Mouse (Mus musculus): Measurements from ENCODE around the gene Ramac. TPM values are rescaled to one million over a fixed set of nuclear protein-coding genes. Genes with fewer than 3 reads are reported as not detected.

Ramac gene
- polyA plus RNA-seq, 1 experiment, result 77.7 TPM

GRCm38 (mm10) chr7:81727716-81728115, 35.0 kb upstream of the Ramac start:
- TF ChIP-seq POLR2A (IDR thresholded peaks at IDR 0.05; ENCODE audit: borderline replicate concordance, insufficient read depth, low read length) (no peak), CTCF (IDR thresholded peaks at IDR 0.05; ENCODE audit: borderline replicate concordance, insufficient read depth, low read depth, low read length) (no peak)
- no peak overlapping the region for H3K4me3 ChIP-seq (replicated peaks; ENCODE audit: insufficient read depth, low read depth, low read length)
- DNase-seq, result no peak
- no peak overlapping the region for H3K27ac ChIP-seq (ENCODE audit: insufficient read depth, low read length)
- WGBS, result 87% methylated on average over 9 of the region's 9 CpGs
- H3K27me3 ChIP-seq (ENCODE audit: control insufficient read depth, insufficient read depth, low read length), result no peaks in the 10 kb centered on the region
- H3K4me1 ChIP-seq (ENCODE audit: control insufficient read depth, insufficient read depth, low read length), result no peaks in the 10 kb centered on the region

GRCm38 (mm10) chr7:81729787-81730186, 32.9 kb upstream of the Ramac start:
- no peak for TF ChIP-seq POLR2A (IDR thresholded peaks at IDR 0.05; ENCODE audit: borderline replicate concordance, insufficient read depth, low read length)
- no peak for TF ChIP-seq CTCF (IDR thresholded peaks at IDR 0.05; ENCODE audit: borderline replicate concordance, insufficient read depth, low read depth, low read length)
- H3K27me3 ChIP-seq (ENCODE audit: control insufficient read depth, insufficient read depth, low read length), result no peaks in the 10 kb centered on the region
- no peak for DNase-seq
- no peak overlapping the region for H3K4me3 ChIP-seq (replicated peaks; ENCODE audit: insufficient read depth, low read depth, low read length)
- 94% methylated on average over 9 of the region's 9 CpGs for WGBS
- no peaks in the 10 kb centered on the region for H3K4me1 ChIP-seq (ENCODE audit: control insufficient read depth, insufficient read depth, low read length)
- no peak overlapping the region for H3K27ac ChIP-seq (ENCODE audit: insufficient read depth, low read length)

GRCm38 (mm10) chr7:81731181-81731651, 31.5 kb upstream of the Ramac start:
- Histone ChIP-seq H3K27me3 (ENCODE audit: control insufficient read depth, insufficient read depth, low read length) (no peaks in the 10 kb centered on the region), H3K4me3 (replicated peaks; ENCODE audit: insufficient read depth, low read depth, low read length) (no peak overlapping the region), H3K27ac (ENCODE audit: insufficient read depth, low read length) (no peak overlapping the region), H3K4me1 (ENCODE audit: control insufficient read depth, insufficient read depth, low read length) (no peaks in the 10 kb centered on the region)
- TF ChIP-seq CTCF (IDR thresholded peaks at IDR 0.05; ENCODE audit: borderline replicate concordance, insufficient read depth, low read depth, low read length) (no peak), POLR2A (IDR thresholded peaks at IDR 0.05; ENCODE audit: borderline replicate concordance, insufficient read depth, low read length) (no peak)
- 71% methylated on average over 6 of the region's 6 CpGs for WGBS
- no peak for DNase-seq

DNA sequence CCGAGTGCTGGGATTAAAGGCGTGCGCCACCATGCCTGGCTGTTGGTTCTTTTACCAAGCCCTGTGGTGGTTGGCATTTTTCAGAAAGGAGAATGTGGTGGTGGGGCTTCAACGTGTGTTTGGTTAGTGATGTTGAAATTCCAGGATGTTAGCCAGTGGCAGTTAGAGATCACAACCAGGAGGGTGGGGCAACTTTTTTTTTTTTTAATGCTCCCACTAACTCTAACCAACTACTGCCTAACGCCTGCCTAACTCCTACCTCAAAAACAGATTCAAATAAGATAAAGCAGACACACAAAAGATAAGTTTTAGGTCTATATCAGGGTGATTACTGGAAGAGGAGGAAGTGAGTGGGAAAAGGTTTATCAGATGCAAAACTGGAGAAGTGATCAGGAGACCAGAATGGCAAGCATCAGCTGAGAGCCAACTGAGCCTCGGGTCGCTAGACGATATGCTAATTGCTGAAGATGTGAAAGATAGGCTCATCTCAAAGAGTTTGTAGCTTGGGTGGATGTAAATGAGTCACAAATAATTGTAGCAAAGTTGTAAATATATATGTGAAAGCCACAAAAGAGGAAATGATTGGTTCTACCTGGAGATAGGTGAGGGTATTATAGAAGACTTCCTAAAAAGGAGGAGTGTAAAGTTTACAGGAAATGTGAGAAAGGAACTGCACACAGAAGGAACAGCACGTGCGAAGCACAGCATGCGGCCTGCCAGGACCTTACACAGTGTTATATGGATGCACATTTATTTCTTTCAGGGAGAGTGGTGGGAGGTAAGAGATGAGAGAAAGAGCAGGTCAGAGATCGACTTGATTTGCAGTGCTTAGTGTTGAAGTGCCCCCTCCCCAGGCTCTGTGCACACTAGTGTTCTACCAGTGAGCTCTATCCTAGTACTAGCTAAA, 30.3 kb upstream of the Ramac start:
- TF ChIP-seq CTCF (IDR thresholded peaks at IDR 0.05; ENCODE audit: borderline replicate concordance, insufficient read depth, low read depth, low read length) (no peak), POLR2A (IDR thresholded peaks at IDR 0.05; ENCODE audit: borderline replicate concordance, insufficient read depth, low read length) (no peak)
- Histone ChIP-seq H3K4me1 (ENCODE audit: control insufficient read depth, insufficient read depth, low read length) (no peaks in the 10 kb centered on the region), H3K27ac (ENCODE audit: insufficient read depth, low read length) (no peak overlapping the region), H3K4me3 (replicated peaks; ENCODE audit: insufficient read depth, low read depth, low read length) (no peak overlapping the region), H3K27me3 (ENCODE audit: control insufficient read depth, insufficient read depth, low read length) (no peaks in the 10 kb centered on the region)
- no peak for DNase-seq
- 86% methylated on average over 12 of the region's 12 CpGs for WGBS

DNA sequence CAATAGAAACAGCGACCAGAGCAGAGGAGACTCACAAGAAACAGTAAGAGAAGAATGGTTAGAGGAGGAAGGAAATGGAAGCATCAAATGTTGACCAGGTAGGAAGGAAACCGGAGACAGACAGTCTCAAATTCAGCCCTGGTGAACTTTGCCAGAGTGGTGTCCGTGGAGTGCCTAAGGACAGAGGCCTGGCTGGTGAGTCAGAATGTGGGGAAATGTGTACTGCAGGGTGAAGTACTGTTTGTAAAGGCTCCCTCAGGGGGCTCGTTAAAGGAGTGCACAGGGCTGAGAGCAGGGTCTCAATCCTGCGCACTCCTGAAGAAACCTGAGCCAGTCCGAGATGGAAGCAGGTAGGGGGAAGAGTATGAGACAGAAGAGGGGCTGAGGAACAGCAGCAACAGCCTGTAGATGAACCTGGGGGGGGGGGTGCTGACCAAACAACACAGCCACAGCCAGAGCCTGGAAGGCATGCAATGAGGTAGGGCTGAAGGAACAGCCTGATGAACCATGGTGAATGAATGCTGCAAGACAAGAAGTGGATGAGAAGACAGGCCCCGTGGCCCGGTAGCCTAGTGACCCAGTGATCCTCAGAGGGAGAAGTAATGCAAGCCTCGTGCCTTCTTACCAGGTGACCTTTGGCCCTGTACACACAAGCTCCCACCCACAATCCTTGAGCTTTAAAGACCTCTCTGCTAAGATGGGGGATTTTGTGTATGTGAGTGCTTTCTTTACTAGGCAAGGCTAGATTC, 27.3 kb upstream of the Ramac start:
- Histone ChIP-seq H3K4me1 (ENCODE audit: control insufficient read depth, insufficient read depth, low read length) (no peaks in the 10 kb centered on the region), H3K4me3 (replicated peaks; ENCODE audit: insufficient read depth, low read depth, low read length) (no peak overlapping the region), H3K27me3 (ENCODE audit: control insufficient read depth, insufficient read depth, low read length) (no peaks in the 10 kb centered on the region), H3K27ac (ENCODE audit: insufficient read depth, low read length) (no peak overlapping the region)
- TF ChIP-seq CTCF (IDR thresholded peaks at IDR 0.05; ENCODE audit: borderline replicate concordance, insufficient read depth, low read depth, low read length), result no peak
- TF ChIP-seq POLR2A (IDR thresholded peaks at IDR 0.05; ENCODE audit: borderline replicate concordance, insufficient read depth, low read length), result no peak
- WGBS, result 74% methylated on average over 9 of the region's 9 CpGs
- no peak for DNase-seq

DNA sequence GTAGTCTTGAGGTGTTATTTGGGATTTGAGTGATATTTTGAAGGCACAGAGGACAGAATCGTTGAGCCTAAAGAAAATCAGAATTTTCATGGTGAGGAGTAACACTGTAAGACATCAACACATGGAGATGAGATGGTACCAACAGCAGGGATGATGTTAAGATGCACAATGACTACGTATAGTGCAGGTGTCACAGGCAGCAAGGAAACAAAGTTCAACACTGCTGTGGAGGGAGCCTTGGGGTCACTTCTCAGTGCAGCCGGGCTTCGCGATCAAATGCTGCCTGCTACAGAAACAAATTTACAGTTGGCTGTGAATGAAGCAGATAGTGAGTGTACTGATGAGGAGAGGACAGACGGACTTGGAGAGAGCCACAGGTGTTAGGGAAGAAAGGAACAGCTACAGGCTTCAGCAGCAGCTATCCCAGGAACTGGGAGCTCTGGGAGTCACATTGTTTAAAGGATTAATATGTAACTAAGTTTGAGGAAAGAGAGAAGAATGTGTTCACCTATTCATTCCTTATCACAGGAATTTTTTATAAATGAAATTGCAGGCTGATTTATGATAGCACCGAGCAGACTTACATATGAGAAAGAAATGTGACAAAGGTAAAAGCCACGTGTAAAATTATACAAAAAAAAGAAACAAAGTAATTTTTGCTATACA, 23.9 kb upstream of the Ramac start:
- no peak for TF ChIP-seq POLR2A (IDR thresholded peaks at IDR 0.05; ENCODE audit: borderline replicate concordance, insufficient read depth, low read length)
- TF ChIP-seq CTCF (IDR thresholded peaks at IDR 0.05; ENCODE audit: borderline replicate concordance, insufficient read depth, low read depth, low read length), result no peak
- 87% methylated on average over 8 of the region's 8 CpGs for WGBS
- no peak overlapping the region for H3K4me3 ChIP-seq (replicated peaks; ENCODE audit: insufficient read depth, low read depth, low read length)
- no peak overlapping the region for H3K27ac ChIP-seq (ENCODE audit: insufficient read depth, low read length)
- DNase-seq, result no peak
- no peaks in the 10 kb centered on the region for H3K4me1 ChIP-seq (ENCODE audit: control insufficient read depth, insufficient read depth, low read length)
- no peaks in the 10 kb centered on the region for H3K27me3 ChIP-seq (ENCODE audit: control insufficient read depth, insufficient read depth, low read length)

DNA sequence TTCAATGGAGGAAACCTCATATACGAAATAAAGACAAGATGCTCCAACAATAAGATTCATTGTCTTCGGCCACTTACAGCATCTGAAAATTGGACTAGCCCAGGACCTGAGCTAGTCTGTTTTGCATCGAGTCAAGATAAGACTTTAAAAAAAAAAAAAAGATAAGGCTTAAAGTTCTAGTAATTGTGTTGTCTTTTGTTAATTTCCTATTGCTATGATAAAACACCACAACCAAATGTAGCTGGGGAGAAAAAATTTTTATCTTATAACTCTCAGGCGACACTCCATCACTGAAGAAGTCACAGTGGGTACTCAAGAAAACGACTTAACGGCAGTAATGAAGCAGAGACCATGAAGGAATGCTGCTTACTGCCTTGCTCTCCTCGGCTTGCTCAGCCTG, 22.7 kb upstream of the Ramac start:
- DNase-seq, result no peak
- H3K27me3 ChIP-seq (ENCODE audit: control insufficient read depth, insufficient read depth, low read length), result no peaks in the 10 kb centered on the region
- H3K4me3 ChIP-seq (replicated peaks; ENCODE audit: insufficient read depth, low read depth, low read length), result no peak overlapping the region
- TF ChIP-seq CTCF (IDR thresholded peaks at IDR 0.05; ENCODE audit: borderline replicate concordance, insufficient read depth, low read depth, low read length) (no peak), POLR2A (IDR thresholded peaks at IDR 0.05; ENCODE audit: borderline replicate concordance, insufficient read depth, low read length) (no peak)
- 94% methylated on average over 7 of the region's 7 CpGs for WGBS
- no peak overlapping the region for H3K27ac ChIP-seq (ENCODE audit: insufficient read depth, low read length)
- H3K4me1 ChIP-seq (ENCODE audit: control insufficient read depth, insufficient read depth, low read length), result no peaks in the 10 kb centered on the region

All from cerebellum, adult 2 months (tissue).